Mouse (Mus musculus): ENCODE results near the gene Spdye4c. TPM values are rescaled to one million over a fixed set of nuclear protein-coding genes. Genes with fewer than 3 reads are reported as not detected.
A peak's percentile ranks its signal among the peaks of the same experiment; 100 is the strongest.

Spdye4c gene
- not detected for polyA plus RNA-seq (2012; fragmentation: generic; extraction: Trizol)
- long read RNA-seq, experiment 1, result 0 reads
- long read RNA-seq, experiment 2, result 0 reads

GRCm38 (mm10) chr2:128590909-128591308 is at the start of gene Spdye4c:
Gene Spdye4c (plus strand): TSS chr2:128591209.
- H3K79me3 ChIP-seq (ENCODE audit: low read depth), result no peaks in the 10 kb centered on the region
- peaks cover 13% of the 10 kb centered on the region for H3K27me3 ChIP-seq (ENCODE audit: control insufficient read depth, insufficient read depth, insufficient read length)
- H3K79me2 ChIP-seq (ENCODE audit: control insufficient read depth, insufficient read depth), result no peaks in the 10 kb centered on the region
- no peak for TF ChIP-seq USF1 (IDR thresholded peaks at IDR 0.05; ENCODE audit: low read depth)
- TF ChIP-seq MYOG (IDR thresholded peaks at IDR 0.05; ENCODE audit: control insufficient read depth, extremely low read depth, insufficient read length), result no peak
- TF ChIP-seq CEBPB (IDR thresholded peaks at IDR 0.05; ENCODE audit: low read depth), result no peak
- no peak for TF ChIP-seq CTCF (IDR thresholded peaks at IDR 0.05; ENCODE audit: control insufficient read depth, insufficient read depth, insufficient read length)
- no peak for TF ChIP-seq MYOD1 (IDR thresholded peaks at IDR 0.05; ENCODE audit: control insufficient read depth, insufficient read length, low read depth)
- no peak for TF ChIP-seq FOSL1 (IDR thresholded peaks at IDR 0.05; ENCODE audit: insufficient read depth, low read length, poor library complexity, severe bottlenecking)
- TF ChIP-seq MAX (IDR thresholded peaks at IDR 0.05), result no peak
- no peaks in the 10 kb centered on the region for H3K36me3 ChIP-seq (ENCODE audit: control insufficient read depth, insufficient read depth)
- no peak within 1 kb of the TSS for H3ac ChIP-seq (ENCODE audit: control insufficient read depth, insufficient read length, low read depth)
- no peak within 1 kb of the TSS for H3K4me3 ChIP-seq (ENCODE audit: insufficient read depth, poor library complexity, severe bottlenecking)

GRCm38 (mm10) chr2:128543495-128543894 is 47.5 kb upstream of the Spdye4c start:
- H3K79me2 ChIP-seq (ENCODE audit: control insufficient read depth, insufficient read depth), result no peaks in the 10 kb centered on the region
- TF ChIP-seq MAX (IDR thresholded peaks at IDR 0.05) (no peak), MYOG (IDR thresholded peaks at IDR 0.05; ENCODE audit: control insufficient read depth, extremely low read depth, insufficient read length) (no peak)
- H3ac ChIP-seq (ENCODE audit: control insufficient read depth, insufficient read length, low read depth), result no peak overlapping the region
- no peaks in the 10 kb centered on the region for H3K27me3 ChIP-seq (ENCODE audit: control insufficient read depth, insufficient read depth, insufficient read length)
- no peaks in the 10 kb centered on the region for H3K36me3 ChIP-seq (ENCODE audit: control insufficient read depth, insufficient read depth)
- H3K4me3 ChIP-seq (ENCODE audit: insufficient read depth, poor library complexity, severe bottlenecking), result no peak overlapping the region
- no peaks in the 10 kb centered on the region for H3K79me3 ChIP-seq (ENCODE audit: low read depth)

DNA sequence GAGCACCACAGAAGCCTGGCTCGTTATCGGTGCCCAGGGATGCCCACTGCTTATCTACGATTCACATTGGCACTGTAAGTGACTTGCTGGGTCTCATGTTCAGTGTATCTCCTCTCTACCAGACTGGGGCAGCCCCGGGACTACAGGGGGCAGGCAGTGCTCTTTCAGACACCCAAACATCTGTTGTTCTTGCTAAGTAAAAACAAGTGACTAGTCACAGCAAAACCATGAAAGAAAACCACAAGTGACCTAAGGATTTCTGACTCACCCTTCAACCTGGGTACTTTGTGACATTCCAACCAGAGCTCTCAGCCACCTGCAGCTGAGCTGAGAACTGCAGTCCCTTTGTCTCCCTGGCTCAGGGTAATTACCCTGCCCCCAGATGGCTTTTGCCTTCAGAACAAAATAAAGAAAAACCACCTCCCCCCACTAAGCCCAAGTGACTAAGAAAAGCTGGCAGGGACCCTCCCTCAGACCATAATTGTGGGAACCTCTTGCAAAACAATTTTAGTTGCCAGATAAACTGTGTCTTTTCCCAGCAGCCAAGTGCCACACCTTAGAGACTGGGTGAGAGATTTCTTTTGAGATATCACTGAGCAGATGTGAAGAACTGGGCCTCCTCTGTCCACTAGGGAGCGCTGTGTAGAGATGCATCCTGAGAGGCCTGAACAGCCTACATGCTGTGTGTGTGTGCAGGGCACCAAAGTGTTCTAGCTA is 46.4 kb upstream of the Spdye4c start:
- TF ChIP-seq MYOG (IDR thresholded peaks at IDR 0.05; ENCODE audit: control insufficient read depth, extremely low read depth, insufficient read length), result no peak
- TF ChIP-seq MYOD1 (IDR thresholded peaks at IDR 0.05; ENCODE audit: control insufficient read depth, insufficient read length, low read depth), result peak; percentile 79
- no peak for TF ChIP-seq CTCF (IDR thresholded peaks at IDR 0.05; ENCODE audit: control insufficient read depth, insufficient read depth, insufficient read length)
- peak; percentile 91 for TF ChIP-seq CEBPB (IDR thresholded peaks at IDR 0.05; ENCODE audit: low read depth)
- peak; percentile 73 for TF ChIP-seq FOSL1 (IDR thresholded peaks at IDR 0.05; ENCODE audit: insufficient read depth, low read length, poor library complexity, severe bottlenecking)
- no peak for TF ChIP-seq USF1 (IDR thresholded peaks at IDR 0.05; ENCODE audit: low read depth)
- no peak for TF ChIP-seq MAX (IDR thresholded peaks at IDR 0.05)
- no peak overlapping the region for H3K4me3 ChIP-seq (ENCODE audit: insufficient read depth, poor library complexity, severe bottlenecking)
- H3K79me2 ChIP-seq (ENCODE audit: control insufficient read depth, insufficient read depth), result no peaks in the 10 kb centered on the region
- no peaks in the 10 kb centered on the region for H3K79me3 ChIP-seq (ENCODE audit: low read depth)
- H3K36me3 ChIP-seq (ENCODE audit: control insufficient read depth, insufficient read depth), result no peaks in the 10 kb centered on the region
- no peaks in the 10 kb centered on the region for H3K27me3 ChIP-seq (ENCODE audit: control insufficient read depth, insufficient read depth, insufficient read length)
- H3ac ChIP-seq (ENCODE audit: control insufficient read depth, insufficient read length, low read depth), result no peak overlapping the region

GRCm38 (mm10) chr2:128545447-128545846 is 45.6 kb upstream of the Spdye4c start:
- Histone ChIP-seq H3K27me3 (ENCODE audit: control insufficient read depth, insufficient read depth, insufficient read length) (no peaks in the 10 kb centered on the region), H3K36me3 (ENCODE audit: control insufficient read depth, insufficient read depth) (no peaks in the 10 kb centered on the region), H3ac (ENCODE audit: control insufficient read depth, insufficient read length, low read depth) (no peak overlapping the region), H3K79me2 (ENCODE audit: control insufficient read depth, insufficient read depth) (no peaks in the 10 kb centered on the region), H3K79me3 (ENCODE audit: low read depth) (no peaks in the 10 kb centered on the region), H3K4me3 (ENCODE audit: insufficient read depth, poor library complexity, severe bottlenecking) (no peak overlapping the region)
- TF ChIP-seq CTCF (IDR thresholded peaks at IDR 0.05; ENCODE audit: control insufficient read depth, insufficient read depth, insufficient read length) (no peak), MAX (IDR thresholded peaks at IDR 0.05) (no peak), MYOD1 (IDR thresholded peaks at IDR 0.05; ENCODE audit: control insufficient read depth, insufficient read length, low read depth) (no peak), MYOG (IDR thresholded peaks at IDR 0.05; ENCODE audit: control insufficient read depth, extremely low read depth, insufficient read length) (no peak), USF1 (IDR thresholded peaks at IDR 0.05; ENCODE audit: low read depth) (no peak), CEBPB (IDR thresholded peaks at IDR 0.05; ENCODE audit: low read depth) (no peak), FOSL1 (IDR thresholded peaks at IDR 0.05; ENCODE audit: insufficient read depth, low read length, poor library complexity, severe bottlenecking) (no peak)

- no peak for TF ChIP-seq MYOG (IDR thresholded peaks at IDR 0.05; ENCODE audit: control insufficient read depth, extremely low read depth, insufficient read length)
- TF ChIP-seq MYOD1 (IDR thresholded peaks at IDR 0.05; ENCODE audit: control insufficient read depth, insufficient read length, low read depth), result no peak
- no peak for TF ChIP-seq USF1 (IDR thresholded peaks at IDR 0.05; ENCODE audit: low read depth)
- no peak for TF ChIP-seq CEBPB (IDR thresholded peaks at IDR 0.05; ENCODE audit: low read depth)
- TF ChIP-seq MAX (IDR thresholded peaks at IDR 0.05), result no peak
- TF ChIP-seq CTCF (IDR thresholded peaks at IDR 0.05; ENCODE audit: control insufficient read depth, insufficient read depth, insufficient read length), result no peak
- TF ChIP-seq FOSL1 (IDR thresholded peaks at IDR 0.05; ENCODE audit: insufficient read depth, low read length, poor library complexity, severe bottlenecking), result no peak
- no peak overlapping the region for H3ac ChIP-seq (ENCODE audit: control insufficient read depth, insufficient read length, low read depth)
- no peaks in the 10 kb centered on the region for H3K79me3 ChIP-seq (ENCODE audit: low read depth)
- no peaks in the 10 kb centered on the region for H3K36me3 ChIP-seq (ENCODE audit: control insufficient read depth, insufficient read depth)
- H3K79me2 ChIP-seq (ENCODE audit: control insufficient read depth, insufficient read depth), result no peaks in the 10 kb centered on the region
- H3K27me3 ChIP-seq (ENCODE audit: control insufficient read depth, insufficient read depth, insufficient read length), result no peaks in the 10 kb centered on the region
- H3K4me3 ChIP-seq (ENCODE audit: insufficient read depth, poor library complexity, severe bottlenecking), result no peak overlapping the region
Observed at GRCm38 (mm10) chr2:128547079-128547478, 43.9 kb upstream of the Spdye4c start.

DNA sequence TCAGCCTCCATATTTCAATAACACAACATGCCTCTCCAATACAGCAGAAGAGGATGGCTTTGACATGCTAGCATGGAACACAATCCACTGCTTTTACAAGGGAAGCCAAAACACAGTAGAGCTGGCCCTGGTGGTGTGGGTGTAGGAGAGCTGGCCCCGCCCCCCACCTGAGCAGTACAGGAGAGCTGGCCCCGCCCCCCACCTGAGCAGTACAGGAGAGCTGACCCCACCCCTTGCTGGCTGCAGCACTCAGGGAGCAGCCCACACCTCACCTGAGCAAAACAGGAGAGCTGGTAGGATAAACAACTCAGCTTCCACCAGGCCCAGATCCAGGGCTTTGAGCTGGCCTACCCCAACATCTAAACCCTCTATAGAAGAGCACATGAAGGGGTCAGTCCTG is 42.7 kb upstream of the Spdye4c start:
- no peaks in the 10 kb centered on the region for H3K79me3 ChIP-seq (ENCODE audit: low read depth)
- no peaks in the 10 kb centered on the region for H3K27me3 ChIP-seq (ENCODE audit: control insufficient read depth, insufficient read depth, insufficient read length)
- H3K36me3 ChIP-seq (ENCODE audit: control insufficient read depth, insufficient read depth), result no peaks in the 10 kb centered on the region
- TF ChIP-seq CTCF (IDR thresholded peaks at IDR 0.05; ENCODE audit: control insufficient read depth, insufficient read depth, insufficient read length) (no peak), FOSL1 (IDR thresholded peaks at IDR 0.05; ENCODE audit: insufficient read depth, low read length, poor library complexity, severe bottlenecking) (no peak), USF1 (IDR thresholded peaks at IDR 0.05; ENCODE audit: low read depth) (no peak), MYOG (IDR thresholded peaks at IDR 0.05; ENCODE audit: control insufficient read depth, extremely low read depth, insufficient read length) (no peak)
- H3K4me3 ChIP-seq (ENCODE audit: insufficient read depth, poor library complexity, severe bottlenecking), result no peak overlapping the region
- H3ac ChIP-seq (ENCODE audit: control insufficient read depth, insufficient read length, low read depth), result no peak overlapping the region
- no peaks in the 10 kb centered on the region for H3K79me2 ChIP-seq (ENCODE audit: control insufficient read depth, insufficient read depth)
